Mouse (Mus musculus) neutrophil, adult 65 days (primary cell): ENCODE measurements around the gene Limch1. TPM values are rescaled to one million over a fixed set of nuclear protein-coding genes. Genes with fewer than 3 reads are reported as not detected.

Experiments
- total RNA-seq: library from RNA; stranded (reverse); gene quantifications from 2 replicates; pipeline ENCODE4 v1.2.4, GENCODE M21; 2023

Gene Limch1
- total RNA-seq, result 0.09 and 0.23 TPM in 2 replicates

DNA sequence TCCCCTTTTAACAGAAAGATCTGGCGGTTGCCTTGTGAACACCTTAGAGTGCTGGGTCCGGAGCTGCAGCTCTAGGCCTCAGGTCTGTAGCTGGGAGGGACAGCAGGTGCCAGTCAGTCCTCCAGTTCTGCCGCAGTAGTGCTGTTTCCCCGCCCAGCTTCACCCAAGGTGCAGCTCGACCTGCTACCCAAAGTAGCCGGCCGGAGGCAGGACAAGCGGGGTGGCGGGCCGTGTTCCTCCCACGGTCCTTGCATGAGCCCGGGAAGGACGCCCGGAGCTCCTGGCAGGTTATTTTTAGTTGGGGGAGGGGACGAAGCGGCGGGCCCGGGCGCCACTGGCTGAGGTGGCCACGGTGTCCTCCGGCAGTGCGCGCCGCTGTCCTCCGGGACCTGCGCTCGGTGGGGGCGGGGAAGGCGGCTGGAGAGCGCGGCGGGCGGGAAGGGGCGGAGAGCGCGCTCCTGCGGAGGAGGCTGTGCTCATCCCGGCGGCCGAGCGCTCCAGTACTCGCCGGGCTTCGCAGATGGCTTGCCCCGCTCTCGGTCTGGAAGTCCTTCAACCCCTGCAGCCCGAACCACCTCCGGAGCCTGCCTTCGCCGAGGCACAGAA, at the start of gene Limch1:
TSS of gene Limch1 (plus strand) at position 438 of the 606 bp plus-strand sequence.

GRCm38 (mm10) chr5:67098733-67099323, 353.2 kb downstream of the Limch1 start, which contains the start of gene Phox2b:
Gene Phox2b (minus strand): TSS chr5:67099301.

Other genes starting within 250 kb of the Limch1 start
- gene Apbb2, start 127.0 kb upstream of the Limch1 start, total RNA-seq, result 0.25 and 0.54 TPM in 2 replicates
- not detected in 2 replicates for gene Uchl1, start 69.7 kb upstream of the Limch1 start, total RNA-seq